Mouse (Mus musculus) stomach, embryonic 14.5 days (tissue): Measurements from ENCODE around the gene Ucp3. TPM values are rescaled to one million over a fixed set of nuclear protein-coding genes. Genes with fewer than 3 reads are reported as not detected.
A peak's percentile ranks its signal among the peaks of the same experiment; 100 is the strongest.

Experiments
- ATAC-seq: fragments of 200-750 bp; cut with Nextera tagmentation; 2 replicates; pipeline ENCODE4 v1.8.0; 2017; ENCODE audit warnings: low read depth, moderate TSS enrichment; ENCODE audit not compliant: insufficient number of reproducible peaks, insufficient read depth, low FRiP score
- H3K27ac ChIP-seq: fragments of 300-500 bp; sonication (generic); 2 replicates; pipeline ENCODE4 v1.5.1; 2014; ENCODE audit warnings: mild to moderate bottlenecking, low read length, moderate library complexity, mixed read lengths
- H3K27me3 ChIP-seq: fragments of 300-500 bp; sonication (generic); 2 replicates; pipeline ENCODE4 v1.6.1; 2014; ENCODE audit warnings: low read length, control low read depth, mixed read lengths; ENCODE audit not compliant: control insufficient read depth, insufficient read depth
- H3K36me3 ChIP-seq: fragments of 300-500 bp; sonication (generic); 2 replicates; pipeline ENCODE4 v1.6.1; 2014; ENCODE audit warnings: mild to moderate bottlenecking, control low read depth, low read length, moderate library complexity, mixed read lengths; ENCODE audit not compliant: control insufficient read depth, insufficient read depth
- H3K4me1 ChIP-seq: fragments of 300-500 bp; sonication (generic); 2 replicates; pipeline ENCODE4 v1.6.1; 2014; ENCODE audit warnings: low read length, control low read depth, mixed read lengths; ENCODE audit not compliant: control insufficient read depth, insufficient read depth
- H3K4me2 ChIP-seq: fragments of 300-500 bp; sonication (generic); replicated peaks from 2 replicates; pipeline ENCODE4 v1.6.1; 2014; ENCODE audit warnings: low read depth, low read length, control low read depth
- H3K4me3 ChIP-seq: fragments of 300-500 bp; sonication (generic); 2 replicates; pipeline ENCODE4 v1.5.1; 2014; ENCODE audit warnings: low read depth, low read length, control low read depth
- H3K9ac ChIP-seq: fragments of 300-500 bp; sonication (generic); replicated peaks from 2 replicates; pipeline ENCODE4 v1.6.1; 2014; ENCODE audit warnings: low read depth, mild to moderate bottlenecking, control low read depth, low read length, moderate library complexity, mixed read lengths
- H3K9me3 ChIP-seq: fragments of 300-500 bp; sonication (generic); 2 replicates; pipeline ENCODE4 v1.6.1; 2016; ENCODE audit warnings: low read depth, low read length, control low read depth; ENCODE audit not compliant: control insufficient read depth
- WGBS: fragments of 180-500 bp; shearing (Covaris S2); extraction: QIAGEN DNeasy Blood & Tissue Kit; methylation state at CpG from one replicate; pipeline ENCODE4 v1.1.7; 2014; 5-methylcytosine and 5-hydroxymethylcytosine counted together
- polyA plus RNA-seq: library from polyadenylated mRNA; unstranded; fragments of >200 nt; fragmentation: Nextera tagmentation; extraction: Ambion mirVana; gene quantifications from 2 replicates; pipeline ENCODE4 v1.2.1, GENCODE M21; 2014

The Ucp3 gene
- polyA plus RNA-seq, 1 experiment from 2014 or later, result not detected

DNA sequence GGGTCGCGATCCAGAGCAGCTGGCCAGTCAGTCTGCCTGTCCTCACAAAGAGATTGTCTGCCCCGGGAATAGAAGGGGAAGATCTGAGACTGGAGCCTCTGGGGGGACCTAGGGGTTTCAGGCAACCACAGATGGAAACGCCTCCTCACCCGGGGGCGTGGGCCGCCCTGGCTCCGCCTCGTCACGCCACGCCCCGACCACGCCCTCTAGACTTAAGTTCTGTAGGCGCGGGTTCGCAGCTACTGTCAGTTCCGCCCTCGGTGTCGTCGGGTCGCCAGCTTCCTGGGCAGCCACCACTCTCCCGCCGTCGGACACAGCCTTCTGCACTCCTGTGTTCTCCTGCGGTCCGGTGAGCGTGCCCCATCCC is 20.3 kb downstream of the Ucp3 start, which contains the start of gene Ucp2:
TSS of gene Ucp2 (plus strand) at position 221 of the 367 bp plus-strand sequence.
- Histone ChIP-seq H3K27me3 (no peaks in the 10 kb centered on the region), H3K36me3 (peaks cover 13% of the 10 kb centered on the region; the same call in 1 of the 2 replicates), H3K9ac (peak within 1 kb of the TSS; percentile 39), H3K27ac (peak within 1 kb of the TSS; percentile 71), H3K4me1 (peaks cover 32% of the 10 kb centered on the region), H3K4me3 (peak within 1 kb of the TSS; percentile 52), H3K4me2 (peak within 1 kb of the TSS; percentile 89), H3K9me3 (no peaks in the 10 kb centered on the region)
- under 1% methylated on average over 27 of the region's 27 CpGs for WGBS
- ATAC-seq, result peak; percentile 74

DNA sequence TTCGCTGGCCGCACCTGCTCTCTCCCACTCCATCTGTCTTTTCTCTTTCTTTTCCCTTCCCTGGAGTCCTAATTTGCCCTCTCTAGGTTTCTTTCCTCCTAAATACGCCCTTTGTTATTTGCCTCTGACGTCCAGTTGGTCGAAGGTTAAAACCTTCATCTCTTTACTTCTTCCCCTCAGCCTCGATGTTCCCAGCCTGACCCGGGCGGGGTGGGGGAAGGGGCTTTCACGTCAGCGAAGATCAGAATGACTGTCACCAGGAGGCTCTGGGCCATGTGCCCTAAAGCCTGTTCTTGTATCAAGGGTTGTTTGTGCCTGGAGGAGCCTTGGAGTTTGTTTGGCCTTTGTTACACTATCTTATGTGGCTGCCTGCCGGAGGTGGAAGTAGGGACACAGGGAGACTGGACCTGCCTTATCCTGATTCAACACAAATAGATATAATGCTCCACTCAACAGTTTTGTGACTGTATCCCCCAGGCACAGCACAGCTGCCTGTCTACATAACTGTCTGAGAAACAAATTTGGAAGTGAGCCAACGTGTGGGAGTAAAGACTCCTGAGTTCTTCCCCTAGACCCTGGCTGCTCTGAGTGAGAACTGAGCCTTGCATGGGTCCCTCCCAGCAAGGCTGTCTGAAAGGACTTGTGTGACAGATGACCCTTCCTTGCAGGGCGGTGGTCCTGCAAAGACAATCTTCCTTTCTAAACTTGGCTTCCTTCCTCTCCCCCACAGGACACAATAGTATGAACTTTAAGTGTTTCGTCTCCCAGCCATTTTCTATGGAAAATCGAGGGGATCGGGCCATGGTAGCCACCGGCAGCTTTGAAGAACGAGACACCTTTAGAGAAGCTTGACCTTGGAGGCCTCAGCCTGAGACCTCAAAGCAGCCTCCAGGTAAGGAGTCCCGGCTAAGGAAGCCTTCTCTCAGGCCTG is 21.0 kb downstream of the Ucp3 start:
- Histone ChIP-seq H3K9ac (peak overlapping the region; percentile 39), H3K27me3 (no peaks in the 10 kb centered on the region), H3K4me3 (peak overlapping the region; percentile 52), H3K27ac (peak overlapping the region; percentile 71; the same call in 1 of the 2 replicates), H3K9me3 (no peaks in the 10 kb centered on the region), H3K4me1 (peaks cover 32% of the 10 kb centered on the region), H3K36me3 (peaks cover 20% of the 10 kb centered on the region), H3K4me2 (peak overlapping the region; percentile 89)
- no peak for ATAC-seq
- 25% methylated on average over 19 of the region's 19 CpGs for WGBS

- Histone ChIP-seq H3K9me3 (no peaks in the 10 kb centered on the region), H3K4me1 (peaks cover 32% of the 10 kb centered on the region), H3K4me3 (peak overlapping the region; percentile 52), H3K9ac (peak overlapping the region; percentile 39; the same call in 1 of the 2 replicates), H3K36me3 (peaks cover 26% of the 10 kb centered on the region), H3K27ac (peak overlapping the region; percentile 71; the same call in 1 of the 2 replicates), H3K4me2 (peak overlapping the region; percentile 89), H3K27me3 (no peaks in the 10 kb centered on the region)
- ATAC-seq, result no peak
- 85% methylated on average over 7 of the region's 7 CpGs for WGBS
Observed at GRCm38 (mm10) chr7:100494415-100494831, 21.6 kb downstream of the Ucp3 start.

- peak overlapping the region; percentile 79 for H3K27ac ChIP-seq
- H3K4me3 ChIP-seq, result peak overlapping the region; percentile 52
- peak overlapping the region; percentile 89 for H3K4me2 ChIP-seq
- no peak for ATAC-seq
- no peaks in the 10 kb centered on the region for H3K9me3 ChIP-seq
- peaks cover 32% of the 10 kb centered on the region for H3K4me1 ChIP-seq
- peaks cover 31% of the 10 kb centered on the region for H3K36me3 ChIP-seq
- no peak overlapping the region for H3K9ac ChIP-seq
- H3K27me3 ChIP-seq, result no peaks in the 10 kb centered on the region
- 47% methylated on average over 8 of the region's 8 CpGs for WGBS
Observed at GRCm38 (mm10) chr7:100495042-100495441, 22.3 kb downstream of the Ucp3 start.

- 29% methylated on average over 11 of the region's 11 CpGs for WGBS
- no peaks in the 10 kb centered on the region for H3K9me3 ChIP-seq
- peak overlapping the region; percentile 52 for H3K4me3 ChIP-seq
- peak overlapping the region; percentile 89 for H3K4me2 ChIP-seq
- H3K4me1 ChIP-seq, result peaks cover 32% of the 10 kb centered on the region
- H3K9ac ChIP-seq, result 0 out of 2 replicates have a peak overlapping the region, but pooled peaks have one; percentile 25
- no peaks in the 10 kb centered on the region for H3K27me3 ChIP-seq
- H3K27ac ChIP-seq, result peak overlapping the region; percentile 79
- H3K36me3 ChIP-seq, result peaks cover 31% of the 10 kb centered on the region
- ATAC-seq, result peak; percentile 59
Observed at GRCm38 (mm10) chr7:100495581-100496251, 22.9 kb downstream of the Ucp3 start.

- 0 out of 2 replicates have a peak overlapping the region, but pooled peaks have one; percentile 25 for H3K9ac ChIP-seq
- H3K4me3 ChIP-seq, result peak overlapping the region; percentile 12; the same call in 1 of the 2 replicates
- peaks cover 31% of the 10 kb centered on the region for H3K36me3 ChIP-seq
- H3K27ac ChIP-seq, result peak overlapping the region; percentile 67; the same call in 1 of the 2 replicates
- H3K4me2 ChIP-seq, result peak overlapping the region; percentile 89
- WGBS, result 64% methylated on average over 6 of the region's 6 CpGs
- H3K27me3 ChIP-seq, result no peaks in the 10 kb centered on the region
- ATAC-seq, result no peak
- H3K4me1 ChIP-seq, result peaks cover 32% of the 10 kb centered on the region
- no peaks in the 10 kb centered on the region for H3K9me3 ChIP-seq
Observed at GRCm38 (mm10) chr7:100496371-100496770, 23.6 kb downstream of the Ucp3 start.

DNA sequence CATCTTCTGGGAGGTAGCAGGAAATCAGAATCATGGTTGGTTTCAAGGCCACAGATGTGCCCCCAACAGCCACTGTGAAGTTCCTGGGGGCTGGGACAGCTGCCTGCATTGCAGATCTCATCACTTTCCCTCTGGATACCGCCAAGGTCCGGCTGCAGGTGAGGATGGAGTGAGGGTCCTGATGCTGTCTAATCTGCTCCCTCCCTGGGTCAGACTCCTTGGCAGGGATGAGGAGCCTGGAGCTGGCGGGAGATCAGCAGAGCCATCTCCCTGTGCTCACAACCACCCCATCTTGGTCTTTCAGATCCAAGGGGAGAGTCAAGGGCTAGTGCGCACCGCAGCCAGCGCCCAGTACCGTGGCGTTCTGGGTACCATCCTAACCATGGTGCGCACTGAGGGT is 24.0 kb downstream of the Ucp3 start:
- Histone ChIP-seq H3K9ac (no peak overlapping the region), H3K27me3 (no peaks in the 10 kb centered on the region), H3K4me3 (no peak overlapping the region), H3K9me3 (no peaks in the 10 kb centered on the region), H3K4me1 (peaks cover 32% of the 10 kb centered on the region), H3K36me3 (peaks cover 31% of the 10 kb centered on the region), H3K4me2 (no peak overlapping the region), H3K27ac (0 out of 2 replicates have a peak overlapping the region, but pooled peaks have one; percentile 67)
- no peak for ATAC-seq
- 95% methylated on average over 9 of the region's 9 CpGs for WGBS

GRCm38 (mm10) chr7:100497402-100497801 is 24.6 kb downstream of the Ucp3 start:
- peaks cover 31% of the 10 kb centered on the region for H3K36me3 ChIP-seq
- WGBS, result 71% methylated on average over 4 of the region's 4 CpGs

More at GRCm38 (mm10) chr7:100497402-100497801, 24.6 kb downstream of the Ucp3 start:
- Histone ChIP-seq H3K9me3 (no peaks in the 10 kb centered on the region), H3K9ac (no peak overlapping the region), H3K27ac (no peak overlapping the region), H3K27me3 (no peaks in the 10 kb centered on the region), H3K4me1 (peaks cover 32% of the 10 kb centered on the region), H3K4me2 (no peak overlapping the region), H3K4me3 (no peak overlapping the region)
- ATAC-seq, result no peak
